Mouse (Mus musculus) C2C12 (cell line): ENCODE data around the gene Smg6.

ENCODE experiments used
- CTCF ChIP-seq: IDR thresholded peaks from one replicate; pipeline ENCODE4 v1.5.1; 2011; ENCODE audit not compliant: control insufficient read depth, insufficient read depth, insufficient read length
- FOSL1 ChIP-seq: IDR thresholded peaks from one replicate; pipeline ENCODE4 v1.8.0; 2011; ENCODE audit warnings: mild to moderate bottlenecking, low read length; ENCODE audit not compliant: poor library complexity, insufficient read depth, severe bottlenecking
- MAX ChIP-seq: IDR thresholded peaks from one replicate; pipeline ENCODE4 v1.6.1; 2011; ENCODE audit warnings: mild to moderate bottlenecking, control low read depth
- MYOD1 ChIP-seq: IDR thresholded peaks from one replicate; pipeline ENCODE4 v1.6.1; 2011; ENCODE audit warnings: low read depth; ENCODE audit not compliant: control insufficient read depth, insufficient read length
- MYOG ChIP-seq: IDR thresholded peaks from one replicate; pipeline ENCODE4 v1.6.1; 2011; ENCODE audit not compliant: control insufficient read depth, insufficient read length; ENCODE audit errors: extremely low read depth
- USF1 ChIP-seq: IDR thresholded peaks from one replicate; pipeline ENCODE4 v1.6.1; 2011; ENCODE audit warnings: low read depth, mild to moderate bottlenecking, control low read depth, moderate library complexity

GRCm38 (mm10) chr11:74989047-74989446 is 63.4 kb downstream of the Smg6 start:
- TF ChIP-seq MYOD1 (no peak), CTCF (no peak), MAX (no peak), FOSL1 (no peak), USF1 (no peak), MYOG (no peak)
